Mouse (Mus musculus) liver, adult 2 months (tissue): ENCODE results near the gene Fbxo21. TPM values are rescaled to one million over a fixed set of nuclear protein-coding genes. Genes with fewer than 3 reads are reported as not detected.

Experiments used
- DNase-seq: peaks from one replicate; pipeline ENCODE4 v3.0.0-alpha.2; 2011; ENCODE audit warnings: low read depth, low spot score; ENCODE audit errors: extremely low read depth
- H3K27ac ChIP-seq: fragments of 200-500 bp; replicated peaks from 2 replicates; pipeline ENCODE4 v1.5.1; 2012; ENCODE audit warnings: low read depth, mild to moderate bottlenecking, control low read depth, inconsistent platforms, low read length; ENCODE audit not compliant: insufficient read depth
- H3K27me3 ChIP-seq: fragments of 200-500 bp; 2 replicates; pipeline ENCODE4 v1.6.1; 2012; ENCODE audit warnings: mild to moderate bottlenecking, moderate library complexity, low read length, inconsistent platforms; ENCODE audit not compliant: control insufficient read depth, insufficient read depth
- H3K36me3 ChIP-seq: fragments of 200-500 bp; 2 replicates; pipeline ENCODE4 v1.6.1; 2012; ENCODE audit warnings: low read length, inconsistent platforms; ENCODE audit not compliant: control insufficient read depth, insufficient read depth
- H3K4me1 ChIP-seq: fragments of 200-500 bp; 2 replicates; pipeline ENCODE4 v1.6.1; 2011; ENCODE audit warnings: low read length; ENCODE audit not compliant: control insufficient read depth, insufficient read depth
- H3K4me3 ChIP-seq: fragments of 200-500 bp; 2 replicates; pipeline ENCODE4 v1.5.1; 2011; ENCODE audit warnings: low read depth, mild to moderate bottlenecking, control low read depth, low read length, moderate library complexity; ENCODE audit not compliant: insufficient read depth
- H3K79me2 ChIP-seq: fragments of 200-500 bp; 2 replicates; pipeline ENCODE4 v1.6.1; 2012; ENCODE audit warnings: inconsistent platforms, mild to moderate bottlenecking, low read length, moderate library complexity; ENCODE audit not compliant: control insufficient read depth, insufficient read depth
- H3K9ac ChIP-seq: fragments of 200-500 bp; 2 replicates; pipeline ENCODE4 v1.6.1; 2012; ENCODE audit warnings: low read depth, mild to moderate bottlenecking, control low read depth, inconsistent platforms, low read length
- CTCF ChIP-seq: fragments of 200-500 bp; IDR thresholded peaks from 2 replicates; pipeline ENCODE4 v1.5.1; 2011; ENCODE audit warnings: low read depth, low read length, control low read depth
- POLR2A ChIP-seq: fragments of 200-500 bp; IDR thresholded peaks from 2 replicates; pipeline ENCODE4 v1.6.1; 2011; ENCODE audit warnings: low read length, control low read depth; ENCODE audit not compliant: insufficient read depth; ENCODE audit errors: extremely low read depth
- WGBS: fragments of 180-500 bp; shearing (Covaris S2); methylation state at CpG from one replicate; pipeline ENCODE4 v1.1.7; 2018; 5-methylcytosine and 5-hydroxymethylcytosine counted together
- polyA plus RNA-seq: library from polyadenylated mRNA; depleted of rRNA; stranded (reverse); fragments of >200 nt; gene quantifications from 2 replicates; pipeline ENCODE4 v1.2.3, GENCODE M21; 2012
- total RNA-seq: library from RNA; depleted of rRNA; stranded (reverse); fragments of >200 nt; gene quantifications from 2 replicates; pipeline ENCODE4 v1.2.3, GENCODE M21; 2014

Gene Fbxo21
- total and polyA plus RNA-seq, 2 experiments: 55.8 to 79.0 TPM

GRCm38 (mm10) chr5:118047091-118047757, 70.7 kb downstream of the Fbxo21 start:
- Histone ChIP-seq H3K4me3 (no peak overlapping the region), H3K27ac (no peak overlapping the region), H3K27me3 (no peaks in the 10 kb centered on the region), H3K9ac (no peak overlapping the region), H3K36me3 (no peaks in the 10 kb centered on the region), H3K4me1 (no peaks in the 10 kb centered on the region), H3K79me2 (no peaks in the 10 kb centered on the region)
- WGBS: 86% methylated on average over 14 of the region's 14 CpGs
- DNase-seq: no peak
- TF ChIP-seq CTCF: no peak
- no peak for TF ChIP-seq POLR2A

- Histone ChIP-seq H3K9ac (no peak overlapping the region), H3K79me2 (no peaks in the 10 kb centered on the region), H3K36me3 (no peaks in the 10 kb centered on the region), H3K27me3 (no peaks in the 10 kb centered on the region), H3K4me3 (no peak overlapping the region), H3K27ac (no peak overlapping the region), H3K4me1 (no peaks in the 10 kb centered on the region)
- DNase-seq: no peak
- 81% methylated on average over 4 of the region's 4 CpGs for WGBS
- TF ChIP-seq POLR2A: no peak
- TF ChIP-seq CTCF: no peak
Measured at GRCm38 (mm10) chr5:118048412-118048811, 71.9 kb downstream of the Fbxo21 start.

GRCm38 (mm10) chr5:118048928-118049327, 72.4 kb downstream of the Fbxo21 start:
- DNase-seq: no peak
- H3K9ac ChIP-seq: no peak overlapping the region
- H3K27ac ChIP-seq: no peak overlapping the region
- no peaks in the 10 kb centered on the region for H3K79me2 ChIP-seq
- H3K4me1 ChIP-seq: no peaks in the 10 kb centered on the region
- no peak for TF ChIP-seq POLR2A
- TF ChIP-seq CTCF: no peak
- 77% methylated on average over 5 of the region's 5 CpGs for WGBS
- no peaks in the 10 kb centered on the region for H3K36me3 ChIP-seq
- H3K4me3 ChIP-seq: no peak overlapping the region
- no peaks in the 10 kb centered on the region for H3K27me3 ChIP-seq

GRCm38 (mm10) chr5:118050743-118051142, 74.2 kb downstream of the Fbxo21 start:
- TF ChIP-seq POLR2A (no peak), CTCF (no peak)
- WGBS: 78% methylated on average over 4 of the region's 4 CpGs
- H3K27ac ChIP-seq: no peak overlapping the region
- no peak overlapping the region for H3K9ac ChIP-seq
- no peaks in the 10 kb centered on the region for H3K79me2 ChIP-seq
- no peaks in the 10 kb centered on the region for H3K27me3 ChIP-seq
- no peaks in the 10 kb centered on the region for H3K36me3 ChIP-seq
- no peak for DNase-seq
- no peak overlapping the region for H3K4me3 ChIP-seq
- H3K4me1 ChIP-seq: no peaks in the 10 kb centered on the region

GRCm38 (mm10) chr5:118051981-118052662, 75.6 kb downstream of the Fbxo21 start:
- H3K27ac ChIP-seq: no peak overlapping the region
- no peak for TF ChIP-seq POLR2A
- no peak for TF ChIP-seq CTCF
- no peaks in the 10 kb centered on the region for H3K79me2 ChIP-seq
- no peak for DNase-seq
- H3K4me1 ChIP-seq: no peaks in the 10 kb centered on the region
- no peaks in the 10 kb centered on the region for H3K27me3 ChIP-seq
- no peak overlapping the region for H3K9ac ChIP-seq
- H3K4me3 ChIP-seq: no peak overlapping the region
- H3K36me3 ChIP-seq: no peaks in the 10 kb centered on the region
- 59% methylated on average over 8 of the region's 8 CpGs for WGBS

GRCm38 (mm10) chr5:118053205-118053604, 76.7 kb downstream of the Fbxo21 start:
- Histone ChIP-seq H3K9ac (no peak overlapping the region), H3K27me3 (no peaks in the 10 kb centered on the region), H3K79me2 (no peaks in the 10 kb centered on the region), H3K36me3 (no peaks in the 10 kb centered on the region), H3K27ac (no peak overlapping the region), H3K4me1 (no peaks in the 10 kb centered on the region), H3K4me3 (no peak overlapping the region)
- no peak for DNase-seq
- TF ChIP-seq POLR2A (no peak), CTCF (no peak)
- 94% methylated on average over 2 of the region's 2 CpGs for WGBS
